Mouse (Mus musculus) thymus, adult 18-20 months (tissue): Measurements from ENCODE around the gene Slc19a1.

Experiments
- DNase-seq, 2 experiments: peaks; one replicate each; pipeline ENCODE4 v3.0.0; 2022; ENCODE audit warnings: mixed read lengths in 2 of 2

Slc19a1 gene

DNA sequence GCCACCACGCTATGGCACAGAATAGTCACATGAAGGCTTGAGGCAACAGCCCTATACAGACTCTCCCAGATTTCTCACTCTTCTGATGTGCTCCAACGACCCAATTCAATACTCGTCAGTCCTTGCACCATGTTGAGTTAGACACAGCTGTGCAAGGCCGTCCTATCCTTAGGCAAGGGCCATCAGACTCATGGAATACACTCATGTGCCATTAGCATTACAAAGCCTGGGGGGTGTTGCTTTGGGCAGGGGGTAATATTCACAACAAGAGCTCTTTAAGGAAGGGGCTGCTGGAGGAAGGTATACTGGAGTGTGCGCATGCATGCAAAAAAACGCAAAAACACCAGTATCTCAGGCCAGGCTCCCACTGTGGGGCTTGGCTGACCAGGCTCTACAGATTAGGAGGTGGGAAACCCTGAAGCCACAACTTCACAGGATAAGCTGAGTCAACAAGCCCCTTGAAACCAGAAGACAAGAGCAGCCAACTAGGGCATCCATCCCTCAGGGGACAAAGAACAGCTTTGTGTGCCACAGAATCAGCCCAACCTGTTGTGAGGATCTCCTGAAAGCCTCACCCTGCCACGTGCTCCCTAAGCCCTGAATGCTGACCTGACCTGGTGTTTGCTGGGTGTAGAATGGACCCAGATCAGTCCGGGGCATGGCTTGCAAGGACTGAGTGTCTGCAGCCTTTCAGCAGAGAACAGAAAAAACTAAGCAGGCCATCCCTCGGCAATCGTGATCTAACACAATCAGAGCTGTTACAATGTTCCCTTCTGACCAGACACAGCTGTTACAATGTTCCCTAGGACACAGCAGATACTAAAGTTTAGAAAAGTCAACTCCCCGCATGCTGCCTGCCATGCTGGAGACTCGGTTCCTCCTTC is 65.2 kb downstream of the Slc19a1 start:
- DNase-seq, result no peak

DNA sequence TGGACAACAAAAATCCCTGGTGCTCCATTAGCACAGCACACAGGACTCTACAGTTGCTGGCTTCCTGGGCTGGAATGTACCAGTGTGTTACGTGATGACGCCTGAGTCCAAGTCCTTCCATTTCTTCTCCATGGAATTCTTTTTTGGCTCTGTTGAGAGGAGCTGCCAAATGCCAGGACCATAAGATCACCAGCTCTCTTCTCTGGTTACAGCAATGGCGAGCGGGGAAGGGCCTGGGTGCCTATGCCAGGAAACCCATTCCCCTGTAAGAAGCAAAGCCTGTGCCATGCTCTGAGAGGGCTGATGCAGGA is 65.8 kb downstream of the Slc19a1 start:
- no peak for DNase-seq

DNA sequence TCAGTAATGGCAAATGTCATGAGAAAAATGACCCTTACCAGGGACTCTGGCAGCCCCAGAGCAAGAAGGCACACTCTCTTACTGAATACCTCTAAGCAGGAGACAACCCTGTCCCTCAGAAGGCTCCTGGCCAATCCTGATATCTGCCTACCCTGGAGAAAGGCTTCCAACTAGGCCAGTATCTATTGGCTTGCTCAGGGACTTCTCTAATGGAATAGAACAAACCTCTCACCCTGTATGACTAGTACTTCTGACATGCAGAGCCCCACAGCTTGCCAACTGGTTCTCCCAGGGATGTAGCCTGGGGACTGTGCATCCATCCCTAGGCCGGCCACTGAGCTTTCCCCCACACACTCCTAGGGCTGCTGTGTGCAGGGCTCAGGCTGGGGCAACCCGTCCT is 66.6 kb downstream of the Slc19a1 start:
- no peak for DNase-seq

DNA sequence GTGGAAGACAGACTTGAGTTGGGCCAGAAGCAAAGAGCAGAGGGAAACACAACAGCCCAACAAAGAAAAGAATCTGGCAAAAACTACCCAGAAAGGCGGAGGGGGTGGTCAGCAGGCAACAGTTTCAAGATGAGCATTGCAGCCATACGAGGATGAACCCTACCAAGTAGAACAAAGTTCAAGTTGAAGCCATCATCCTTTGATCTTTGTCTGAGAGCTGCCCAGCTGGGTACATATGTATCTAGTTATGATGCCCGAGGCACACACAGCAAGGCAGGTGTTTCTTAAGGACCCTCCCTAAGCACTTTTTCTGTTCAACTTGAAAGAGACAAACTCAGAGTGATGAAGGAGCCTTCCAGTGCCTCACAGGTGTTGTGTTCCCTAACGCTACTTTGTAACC is 67.7 kb downstream of the Slc19a1 start:
- no peak for DNase-seq

DNA sequence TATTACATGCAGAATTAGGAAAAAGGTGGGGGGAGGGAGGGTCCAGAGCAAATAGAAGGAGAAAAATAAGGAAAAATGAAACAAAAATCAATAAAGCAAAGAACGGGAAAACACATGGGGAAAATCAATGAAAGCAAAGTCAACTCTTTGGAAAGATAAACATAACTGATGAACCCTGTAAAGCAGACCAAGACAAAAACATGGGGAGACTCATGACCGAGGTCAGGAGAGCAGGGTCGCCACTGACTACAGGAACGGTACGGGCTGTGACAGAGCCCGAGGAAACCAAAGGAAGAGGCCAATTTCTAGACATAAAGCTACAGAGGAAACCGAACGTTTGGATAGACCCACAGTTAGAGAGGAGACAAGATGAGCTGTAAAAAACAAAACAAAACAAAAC is 71.6 kb downstream of the Slc19a1 start:
- DNase-seq, result no peak

DNA sequence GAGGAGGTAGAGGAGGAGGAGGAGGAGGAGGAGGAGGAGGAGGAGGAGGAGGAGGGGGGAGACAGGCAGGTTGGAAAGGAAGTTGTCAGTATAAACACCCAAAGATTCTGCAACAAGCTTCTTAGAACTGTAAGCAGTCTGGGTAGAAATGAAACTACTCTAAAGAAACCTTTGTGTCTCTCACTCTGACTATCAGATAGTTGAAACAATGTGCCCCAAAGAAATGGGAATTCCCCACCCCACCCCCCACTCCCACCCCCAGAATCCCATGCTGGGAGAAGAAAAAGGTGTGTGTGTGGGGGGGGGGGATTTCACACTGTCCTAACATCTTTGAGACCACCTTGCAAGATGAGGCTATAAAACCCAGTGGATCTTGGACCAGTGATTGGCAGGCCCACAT is 72.3 kb downstream of the Slc19a1 start:
- no peak for DNase-seq

DNA sequence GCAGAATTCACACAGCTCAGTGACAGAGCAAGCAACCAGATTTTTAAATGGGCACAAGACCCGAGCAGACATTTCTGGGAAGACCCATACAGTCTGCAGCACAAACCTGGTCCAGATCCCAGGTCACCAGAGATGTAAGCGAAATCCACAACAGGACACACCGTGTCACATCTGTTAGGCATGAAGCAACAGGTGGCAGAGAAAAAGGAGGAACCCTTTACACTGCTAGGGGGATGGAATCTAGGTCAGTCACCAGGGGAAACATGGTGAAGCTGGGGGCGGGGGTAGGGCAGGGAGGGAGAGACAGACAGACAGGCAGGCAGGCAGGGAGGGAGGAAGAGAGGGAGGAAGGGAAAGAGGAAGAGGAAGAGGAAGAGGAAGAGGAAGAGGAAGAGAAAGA is 76.1 kb downstream of the Slc19a1 start:
- DNase-seq, result no peak

DNA sequence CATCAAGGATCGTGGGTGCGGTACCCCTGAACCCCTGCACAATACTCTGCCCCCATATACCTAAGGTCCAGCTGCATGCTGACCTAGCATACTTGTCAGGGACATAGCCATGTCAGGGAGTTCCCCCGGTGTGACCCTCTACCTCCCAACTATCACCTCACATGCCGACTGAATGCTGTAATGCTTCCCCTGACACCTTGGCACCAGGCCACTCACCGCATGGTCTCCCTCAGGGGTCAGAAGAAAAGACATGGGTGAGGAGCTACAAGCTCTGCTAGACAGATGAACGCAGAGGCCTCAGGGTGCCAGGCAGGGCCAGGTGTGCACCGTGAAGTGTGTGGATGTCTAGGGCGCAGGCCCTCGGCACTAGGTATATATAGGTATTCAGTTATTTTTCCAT is 78.0 kb downstream of the Slc19a1 start:
- DNase-seq, result no peak
